Mouse (Mus musculus): ENCODE data around the gene Dglucy.
"Not testable (repeated sequence)": the region's sequence is repeated elsewhere in the genome, so short reads cannot be mapped to it uniquely, and the experiment has no call there.

The Dglucy gene

GRCm38 (mm10) chr12:100781428-100782120 is 2.7 kb downstream of the Dglucy start:
- DNase-seq, result no peak

GRCm38 (mm10) chr12:100784152-100784551 is 5.3 kb downstream of the Dglucy start:
- no peak for DNase-seq

- DNase-seq, result no peak
These were observed 6.5 kb downstream of the Dglucy start for GRCm38 (mm10) chr12:100785344-100785743.

- DNase-seq, result no peak
These were observed 11.2 kb downstream of the Dglucy start for GRCm38 (mm10) chr12:100789981-100790550.

- DNase-seq, result no peak
These were observed 12.6 kb downstream of the Dglucy start for GRCm38 (mm10) chr12:100791425-100791824.

GRCm38 (mm10) chr12:100794450-100795230 is 15.8 kb downstream of the Dglucy start:
- DNase-seq, result no peak

GRCm38 (mm10) chr12:100795390-100796036 is 16.7 kb downstream of the Dglucy start:
- no peak for DNase-seq

- DNase-seq, result not testable (repeated sequence)
These were observed 24.5 kb downstream of the Dglucy start for GRCm38 (mm10) chr12:100803391-100803790.

GRCm38 (mm10) chr12:100807280-100807679 is 28.4 kb downstream of the Dglucy start:
- no peak for DNase-seq

- DNase-seq, result no peak
These were observed 29.9 kb downstream of the Dglucy start for GRCm38 (mm10) chr12:100808609-100809280.

- no peak for DNase-seq
These were observed 31.7 kb downstream of the Dglucy start for GRCm38 (mm10) chr12:100810542-100810941.

- DNase-seq, result no peak
These were observed 35.0 kb downstream of the Dglucy start for GRCm38 (mm10) chr12:100813901-100814300.

- DNase-seq, result no peak
These were observed 35.8 kb downstream of the Dglucy start for GRCm38 (mm10) chr12:100814671-100815070.

GRCm38 (mm10) chr12:100816906-100817305 is 38.0 kb downstream of the Dglucy start:
- DNase-seq, result no peak

GRCm38 (mm10) chr12:100819965-100820364 is 41.1 kb downstream of the Dglucy start:
- no peak for DNase-seq

GRCm38 (mm10) chr12:100831021-100831420 is 52.2 kb downstream of the Dglucy start:
- no peak for DNase-seq

- DNase-seq, result no peak
These were observed 52.9 kb downstream of the Dglucy start for GRCm38 (mm10) chr12:100831629-100832325.

GRCm38 (mm10) chr12:100837208-100837607 is 58.4 kb downstream of the Dglucy start:
- DNase-seq, result no peak

- no peak for DNase-seq
These were observed 60.3 kb downstream of the Dglucy start for GRCm38 (mm10) chr12:100839079-100839600.

GRCm38 (mm10) chr12:100839926-100840325 is 61.1 kb downstream of the Dglucy start:
- DNase-seq, result no peak

GRCm38 (mm10) chr12:100841211-100841792 is 62.4 kb downstream of the Dglucy start:
- peak; percentile 75 for DNase-seq
